Mouse (Mus musculus): Measurements from ENCODE around the gene Otoa.
A peak's percentile ranks its signal among the peaks of the same experiment; 100 is the strongest.

Gene Otoa

DNA sequence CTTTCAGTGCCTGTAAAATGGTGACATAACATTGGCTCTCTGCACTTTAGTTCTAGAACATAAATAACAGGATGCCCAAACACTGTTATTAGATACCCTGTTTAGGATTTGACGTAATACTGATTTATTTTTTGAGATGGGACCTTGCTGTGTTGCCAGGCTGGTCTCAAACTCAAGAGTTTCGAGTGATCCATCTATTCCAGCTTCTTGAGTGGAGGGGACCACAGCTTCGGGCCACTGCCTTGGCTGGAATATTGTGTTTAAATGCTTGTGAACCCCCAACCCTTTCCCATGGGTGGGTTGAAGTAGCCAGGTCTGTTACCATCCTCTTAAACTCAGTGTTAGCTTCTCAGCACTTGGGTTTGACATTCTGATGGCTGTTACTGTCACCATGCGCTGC is at the start of gene Otoa:
Otoa (plus strand) TSS at position 301 of the 400 bp plus-strand sequence.
- no peak for DNase-seq (ENCODE audit: low read depth)

DNA sequence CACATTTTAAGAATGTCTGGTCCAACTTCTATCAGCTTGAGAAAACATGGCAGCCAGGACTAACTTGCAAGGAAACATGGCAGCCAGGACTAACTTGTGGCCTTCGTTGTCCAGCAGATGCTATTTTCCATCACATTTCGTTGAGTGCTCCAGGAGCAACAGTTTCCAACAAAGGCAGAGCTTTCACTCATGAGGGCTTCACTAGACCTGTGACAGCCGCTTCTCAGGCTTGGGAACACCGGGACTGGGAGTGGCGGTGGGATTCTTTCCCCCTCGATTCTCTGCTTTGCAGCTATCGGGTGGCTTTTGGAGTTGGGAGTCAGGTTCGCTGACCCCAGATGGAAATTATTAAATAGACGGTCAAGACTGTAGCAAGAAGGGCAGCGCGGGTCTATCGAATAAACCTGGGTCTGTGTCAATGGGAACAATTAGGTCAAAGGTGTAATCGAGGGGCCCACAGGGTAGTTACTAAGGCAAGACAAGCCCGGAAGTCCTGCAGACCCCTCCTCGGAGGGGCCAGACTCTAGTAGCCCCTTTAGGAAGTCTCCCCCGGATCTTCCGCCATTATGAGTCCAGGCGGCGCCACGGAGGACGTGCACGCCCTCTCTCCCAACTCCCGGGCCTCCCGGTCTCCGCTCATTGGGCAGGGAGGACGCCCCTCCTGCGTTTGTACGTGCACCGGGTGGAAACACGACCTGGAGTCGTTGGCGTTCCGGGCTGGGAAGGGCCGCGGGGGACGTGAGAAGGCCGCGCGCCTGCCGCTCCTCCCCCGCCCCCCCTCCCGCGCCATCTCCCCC is 47.4 kb upstream of the Otoa start, which contains the start of gene Mettl9:
Mettl9 (plus strand) TSS at position 590 of the 797 bp plus-strand sequence.
- DNase-seq (ENCODE audit: low read depth), result peak; percentile 96

DNA sequence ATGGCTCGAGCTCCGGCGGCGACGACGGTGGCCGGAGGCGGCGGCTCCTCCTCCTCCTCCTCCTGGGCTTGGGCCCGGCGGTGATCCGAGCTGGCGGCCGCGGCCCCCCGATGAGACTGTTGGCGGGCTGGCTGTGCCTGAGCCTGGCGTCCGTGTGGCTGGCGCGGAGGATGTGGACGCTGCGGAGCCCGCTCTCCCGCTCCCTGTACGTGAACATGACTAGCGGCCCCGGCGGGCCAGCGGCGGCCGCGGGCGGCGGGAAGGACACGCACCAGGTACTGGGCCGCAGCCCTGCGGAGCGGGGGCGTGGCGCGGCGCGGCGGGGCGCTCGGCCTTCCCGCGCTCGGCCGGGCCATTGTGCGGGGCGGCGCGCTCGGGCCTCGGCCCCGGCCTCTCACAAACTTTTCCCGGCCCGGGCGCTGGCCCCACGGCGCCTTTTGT is 46.7 kb upstream of the Otoa start:
- no peak for DNase-seq (ENCODE audit: low read depth)

DNA sequence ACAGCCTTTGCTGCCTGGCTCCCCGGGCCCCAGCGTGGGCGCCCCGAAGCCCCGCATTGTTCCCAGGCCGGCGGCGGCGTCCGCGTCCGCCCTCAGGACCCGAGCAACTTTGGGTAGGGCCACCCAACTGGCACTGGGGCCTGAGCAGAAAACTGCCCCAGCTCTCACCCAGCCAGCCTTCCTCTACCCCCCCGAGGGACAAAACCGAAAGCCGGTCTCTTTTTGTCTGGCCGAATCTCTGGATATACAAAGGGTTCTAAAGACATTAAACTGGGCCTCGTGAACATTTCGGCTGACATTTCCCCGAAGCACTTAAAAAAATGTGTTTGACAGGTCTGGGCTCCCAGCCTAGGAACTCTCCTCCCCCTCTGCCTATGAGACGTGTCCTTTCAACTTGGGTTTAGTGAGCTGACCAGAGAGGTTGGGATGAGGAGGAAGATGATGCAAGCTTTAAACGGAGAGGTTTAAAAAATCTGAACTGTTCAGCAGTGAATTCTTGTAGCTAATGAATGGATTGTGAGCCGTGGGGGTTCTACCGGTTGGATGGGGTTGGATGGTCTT is 46.2 kb upstream of the Otoa start:
- no peak for DNase-seq (ENCODE audit: low read depth)

DNA sequence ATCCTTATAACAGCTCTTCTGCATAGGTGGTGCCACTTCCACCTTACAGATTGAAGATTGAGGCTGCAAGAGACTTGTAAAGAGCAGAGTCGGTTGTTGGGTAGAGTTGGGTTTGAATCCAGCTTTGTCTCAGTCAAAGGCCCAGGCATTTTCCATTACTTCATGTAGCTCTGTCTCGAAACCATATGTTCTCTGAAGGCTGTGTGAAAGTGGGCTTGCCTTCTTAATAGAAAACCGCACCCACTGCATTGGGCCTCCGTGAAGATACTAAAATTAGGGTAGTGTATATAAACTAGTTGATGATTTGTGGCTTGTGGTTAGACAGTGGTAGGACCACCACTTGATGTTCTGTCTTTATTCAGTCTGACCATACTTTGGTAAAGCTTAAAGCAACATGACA is 40.9 kb upstream of the Otoa start:
- DNase-seq (ENCODE audit: low read depth), result no peak

DNA sequence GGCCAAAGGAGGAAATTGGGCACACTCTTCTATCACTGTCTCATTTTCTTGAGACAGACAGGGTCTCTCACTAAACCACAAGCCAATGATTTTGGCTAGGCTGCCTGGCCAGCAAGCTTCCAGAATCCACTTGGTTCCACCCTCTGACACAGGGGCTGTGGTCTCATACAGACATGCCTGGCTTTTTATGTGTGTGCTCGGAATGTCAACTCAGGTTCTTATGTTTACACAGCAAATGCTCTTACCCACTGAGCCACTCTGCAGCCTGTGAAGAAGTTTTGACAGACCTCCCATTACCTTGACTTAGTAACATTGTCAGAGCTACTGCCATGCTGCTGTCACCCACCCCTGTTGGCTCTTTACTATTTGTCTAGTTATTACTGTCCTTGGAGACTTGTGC is 39.5 kb upstream of the Otoa start:
- no peak for DNase-seq (ENCODE audit: low read depth)

DNA sequence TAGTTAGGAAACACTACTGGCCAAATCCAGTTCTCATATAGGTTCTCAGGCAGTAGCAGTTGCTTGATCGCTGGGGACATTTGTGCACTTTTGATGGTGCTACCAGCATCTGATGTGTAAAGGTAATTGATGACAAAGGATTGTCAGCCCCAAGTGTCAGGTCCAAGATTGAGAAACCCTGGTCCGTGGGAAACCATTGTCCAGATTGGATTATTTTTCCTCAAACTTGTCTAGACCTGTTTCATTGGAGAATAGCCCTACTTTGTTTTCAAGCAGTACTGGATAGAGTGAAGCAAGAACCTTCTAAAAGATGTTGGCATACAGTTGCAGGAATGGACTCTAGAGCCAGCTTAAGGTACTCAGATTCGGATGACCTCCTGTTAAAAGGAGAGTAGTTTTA is 38.4 kb upstream of the Otoa start:
- DNase-seq (ENCODE audit: low read depth), result no peak

DNA sequence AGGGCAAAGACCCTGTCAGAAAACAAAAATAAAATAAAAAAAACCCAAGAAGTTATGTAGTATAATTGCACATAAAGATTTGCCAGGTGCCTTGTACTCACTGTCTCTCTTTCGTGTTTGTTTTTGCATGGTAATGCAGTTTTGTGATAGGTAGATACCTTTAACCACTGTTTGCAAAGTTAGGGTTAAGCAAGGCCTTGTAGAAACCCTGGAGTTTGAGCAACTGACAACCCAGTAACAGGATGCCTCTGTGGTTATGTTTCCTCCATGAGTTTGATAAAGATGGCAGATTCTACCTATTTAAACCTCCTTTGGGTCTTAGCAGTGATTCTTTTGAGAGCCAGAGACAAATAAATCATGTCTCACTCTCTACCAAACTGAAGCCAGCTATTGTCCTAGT is 37.9 kb upstream of the Otoa start:
- DNase-seq (ENCODE audit: low read depth), result no peak

DNA sequence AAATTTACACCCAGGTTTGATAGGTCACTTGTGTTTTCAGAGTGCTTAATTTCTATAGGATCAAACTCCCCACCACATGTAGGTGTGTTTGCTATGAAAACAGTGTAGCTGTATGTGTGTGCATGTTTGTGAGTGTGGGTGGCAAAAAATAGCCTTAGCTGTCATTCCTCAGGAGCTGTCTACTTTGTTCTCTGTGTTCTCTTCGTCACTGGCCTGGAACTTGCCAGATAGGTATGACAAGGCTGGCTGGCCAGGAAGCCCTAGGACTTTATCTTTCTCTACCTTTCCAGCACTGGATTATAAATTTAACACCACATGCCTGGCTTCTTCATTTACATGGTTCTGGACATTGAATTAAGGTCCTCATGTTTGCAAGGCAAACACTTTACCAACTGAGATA is 37.2 kb upstream of the Otoa start:
- DNase-seq (ENCODE audit: low read depth), result no peak

DNA sequence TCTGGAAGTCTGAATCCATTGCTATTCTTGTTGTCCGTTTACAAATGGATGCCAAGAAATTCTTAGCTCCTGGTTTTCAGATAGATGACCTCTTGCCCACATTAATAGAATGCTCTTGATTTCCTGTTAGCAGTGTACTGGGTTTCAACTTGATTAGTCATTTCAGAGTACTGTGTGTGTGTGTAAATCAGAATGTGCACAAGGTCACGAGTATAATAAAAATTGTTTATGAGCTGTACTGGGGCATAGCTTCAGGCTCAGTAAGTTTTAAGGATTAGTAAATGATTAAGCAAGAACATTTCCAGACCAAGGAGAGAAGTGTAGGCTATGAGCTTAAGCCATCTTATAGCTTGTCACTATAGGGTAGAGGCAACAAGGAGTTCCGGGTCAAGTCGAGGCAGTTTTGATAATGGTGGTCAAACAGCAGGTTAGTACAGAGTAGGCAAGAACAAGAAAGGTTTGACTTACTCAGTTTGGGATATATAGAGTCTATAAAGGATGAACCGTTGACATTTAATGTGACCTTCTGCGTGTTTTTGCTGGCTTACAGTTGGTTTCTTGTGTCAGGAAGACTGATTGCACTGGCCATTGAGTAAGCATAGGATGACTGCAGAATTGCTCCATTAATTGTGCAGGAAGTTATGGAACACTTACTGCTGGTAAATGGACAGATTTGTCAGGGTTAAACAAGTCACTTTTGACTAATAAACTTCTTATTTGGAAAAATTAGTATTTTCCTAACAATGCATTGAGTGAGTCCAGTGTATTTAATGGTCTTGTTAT is 35.6 kb upstream of the Otoa start:
- DNase-seq (ENCODE audit: low read depth), result no peak

DNA sequence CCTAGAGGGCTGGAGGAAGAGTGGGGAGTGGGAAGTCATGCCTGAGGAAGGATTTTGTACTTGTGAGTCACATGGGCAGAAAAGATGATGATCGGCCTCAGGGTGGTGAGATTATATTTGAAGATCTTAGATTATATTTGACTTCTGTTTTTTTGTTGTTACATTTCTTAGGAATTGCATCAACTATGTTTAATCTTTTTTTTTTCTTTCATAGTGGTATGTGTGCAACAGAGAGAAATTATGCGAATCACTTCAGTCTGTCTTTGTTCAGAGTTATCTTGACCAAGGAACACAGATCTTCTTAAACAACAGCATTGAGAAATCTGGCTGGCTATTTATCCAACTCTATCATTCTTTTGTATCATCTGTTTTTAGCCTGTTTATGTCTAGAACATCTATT is 33.8 kb upstream of the Otoa start:
- DNase-seq (ENCODE audit: low read depth), result no peak

DNA sequence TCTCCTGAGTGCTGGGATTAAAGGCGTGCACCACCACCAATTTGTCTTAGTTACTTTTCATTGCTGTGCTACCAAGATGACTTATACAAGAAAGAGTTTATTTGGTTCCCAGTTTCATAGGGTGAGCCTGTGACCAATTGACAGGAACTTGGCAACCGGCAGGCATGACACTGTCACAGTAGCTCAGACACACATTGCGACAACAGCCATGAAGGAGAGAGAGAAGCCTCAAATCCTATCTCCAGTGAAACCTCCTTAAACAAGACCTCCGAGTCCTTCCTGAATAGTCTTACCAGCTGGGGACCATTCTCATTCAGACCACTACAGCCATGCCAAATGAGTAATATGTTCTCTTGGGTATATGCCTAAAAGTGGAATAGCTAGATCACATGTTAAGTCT is 28.4 kb upstream of the Otoa start:
- no peak for DNase-seq (ENCODE audit: low read depth)

DNA sequence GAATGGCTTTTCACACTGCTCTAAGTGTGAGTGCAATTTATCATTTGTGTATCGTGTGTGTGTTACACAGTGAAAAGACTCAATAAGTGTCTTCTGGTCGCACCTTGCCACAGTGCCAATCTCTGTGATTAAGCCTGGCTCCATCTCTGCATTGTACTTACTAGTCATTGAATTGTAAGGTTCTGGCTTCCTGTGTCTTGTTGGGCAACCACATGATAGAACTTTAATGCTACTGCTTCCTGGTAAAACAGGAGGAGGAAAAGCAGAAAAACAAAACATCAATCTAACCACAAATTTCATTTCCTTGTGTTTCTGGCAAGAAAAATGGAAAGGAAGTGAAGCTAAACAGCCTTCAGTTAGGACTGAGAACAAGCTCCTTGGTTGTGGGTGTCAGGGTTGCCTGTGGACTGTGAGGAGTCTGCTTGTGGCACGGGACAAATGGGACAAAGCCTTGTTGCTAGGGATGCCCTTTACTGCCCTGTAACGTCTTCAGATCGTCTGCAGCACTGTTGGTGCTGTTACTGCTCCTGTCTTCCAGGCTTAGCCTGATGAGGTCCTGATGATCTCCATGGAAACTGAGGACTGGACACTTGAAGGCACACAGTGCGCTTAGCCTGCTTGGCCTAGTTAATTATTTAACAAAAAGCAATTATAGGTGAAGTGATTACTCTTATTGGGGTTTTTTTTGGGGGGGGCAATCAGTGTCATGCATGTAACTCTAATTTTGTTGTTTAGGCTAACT is 21.8 kb upstream of the Otoa start:
- DNase-seq (ENCODE audit: low read depth), result peak; percentile 21

DNA sequence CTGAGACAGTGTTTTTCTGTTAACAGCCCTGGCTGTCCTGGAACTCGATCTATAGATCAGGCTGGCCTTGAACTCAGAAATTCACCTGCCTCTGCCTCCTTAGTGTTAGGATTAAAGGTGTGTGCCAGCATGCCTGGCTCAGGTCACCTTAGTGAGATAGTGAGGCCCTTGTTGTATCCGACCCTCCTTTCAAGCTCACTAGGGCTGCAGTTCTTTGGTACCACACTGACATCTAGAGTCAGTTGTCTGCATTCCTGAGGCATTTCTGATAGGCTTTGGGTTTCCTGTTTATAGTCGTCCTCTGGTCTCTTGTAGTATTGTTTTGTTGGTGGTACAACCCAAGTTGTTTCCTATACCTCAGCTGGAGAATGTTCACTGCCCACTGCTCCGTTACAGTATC is 17.1 kb upstream of the Otoa start:
- peak; percentile 55 for DNase-seq (ENCODE audit: low read depth)

DNA sequence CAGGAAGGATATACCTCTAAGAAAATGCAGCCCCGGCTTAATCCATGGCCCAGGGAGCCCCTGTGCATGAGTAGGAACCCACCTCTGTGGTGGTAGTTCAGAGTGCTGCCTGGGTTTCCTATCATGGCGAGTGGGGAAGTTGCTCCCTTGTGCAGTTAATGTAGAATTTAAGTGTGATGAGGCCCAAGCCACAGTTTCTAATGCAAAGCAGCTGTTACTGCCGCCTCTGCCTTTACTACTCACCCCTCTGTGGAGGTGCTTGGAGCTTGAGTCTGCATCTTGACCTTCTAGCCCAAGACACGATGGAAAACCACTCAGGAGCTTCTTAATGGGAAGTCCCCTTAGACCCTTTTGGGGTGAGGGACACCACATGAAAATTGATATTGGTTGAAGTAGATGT is 10.2 kb upstream of the Otoa start:
- no peak for DNase-seq (ENCODE audit: low read depth)

DNA sequence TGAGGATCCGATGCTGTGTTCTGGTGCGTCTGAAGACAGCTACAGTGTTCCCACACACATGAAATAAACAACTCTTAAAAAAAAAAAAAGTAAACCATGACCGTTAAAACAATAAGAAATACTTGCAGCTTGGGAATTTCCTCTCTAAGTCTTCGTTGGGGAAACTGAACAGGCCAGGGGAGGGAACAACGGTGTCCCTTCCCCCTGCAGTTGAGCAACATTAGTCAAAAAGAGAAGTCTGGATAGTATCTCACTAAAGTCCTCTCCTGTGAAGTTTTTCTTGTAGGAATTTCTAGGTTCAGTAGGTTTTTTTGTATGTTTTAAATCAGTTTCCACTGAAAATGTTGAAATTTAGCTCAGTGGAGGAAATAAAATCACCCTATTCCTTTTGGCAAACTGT is 8.9 kb upstream of the Otoa start:
- no peak for DNase-seq (ENCODE audit: low read depth)

DNA sequence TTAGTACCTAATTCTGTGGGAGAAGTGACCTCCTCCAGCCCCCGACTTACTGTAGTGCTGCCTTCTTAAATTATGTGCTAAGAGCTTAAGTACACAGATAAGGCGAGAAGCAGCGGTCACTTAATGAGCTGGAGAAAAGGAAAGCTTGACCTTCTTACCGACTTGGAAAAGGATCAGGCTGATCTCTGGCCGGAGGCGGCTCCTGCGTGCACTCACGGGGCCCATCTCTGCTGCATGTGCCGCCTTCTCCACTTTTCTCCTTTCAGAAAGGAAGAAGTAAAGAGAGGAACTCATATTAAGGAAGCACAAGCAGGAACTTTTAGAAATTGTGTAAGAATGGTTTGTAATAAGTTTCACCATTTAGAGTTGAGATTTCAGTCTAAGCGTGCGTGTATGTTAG is 7.2 kb upstream of the Otoa start, which contains the start of gene Igsf6:
Igsf6 (minus strand) TSS at position 292 of the 400 bp plus-strand sequence.
- DNase-seq (ENCODE audit: low read depth), result no peak

DNA sequence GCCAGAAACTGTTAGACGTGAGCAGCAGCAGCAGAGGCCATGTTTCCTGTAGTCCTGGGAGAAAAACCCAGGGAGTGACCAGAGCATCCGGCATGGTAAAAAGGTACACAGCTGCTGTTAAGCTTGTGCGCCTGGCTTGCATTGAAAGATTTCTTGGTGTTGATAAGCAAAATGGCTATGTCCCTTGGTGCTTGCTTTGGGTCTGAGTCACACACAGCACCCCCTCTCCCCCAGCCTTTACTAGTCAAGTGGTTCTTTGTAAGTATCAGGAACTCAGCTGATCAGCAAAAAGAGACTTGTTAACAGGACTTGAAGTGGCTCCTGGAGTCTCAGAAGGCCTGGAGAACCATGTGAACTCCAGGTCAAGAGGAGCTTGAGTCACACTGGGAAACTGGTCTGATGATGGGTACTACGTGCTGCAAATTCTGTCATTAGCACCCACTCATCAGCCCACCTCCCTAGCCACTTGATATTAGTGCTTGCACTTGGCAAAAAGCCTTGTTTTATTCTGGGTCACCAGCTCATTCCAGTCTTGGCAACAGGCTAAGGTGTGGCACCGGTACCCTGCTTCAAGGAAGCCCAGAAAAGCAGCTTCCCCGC is 6.5 kb upstream of the Otoa start:
- no peak for DNase-seq (ENCODE audit: low read depth)

DNA sequence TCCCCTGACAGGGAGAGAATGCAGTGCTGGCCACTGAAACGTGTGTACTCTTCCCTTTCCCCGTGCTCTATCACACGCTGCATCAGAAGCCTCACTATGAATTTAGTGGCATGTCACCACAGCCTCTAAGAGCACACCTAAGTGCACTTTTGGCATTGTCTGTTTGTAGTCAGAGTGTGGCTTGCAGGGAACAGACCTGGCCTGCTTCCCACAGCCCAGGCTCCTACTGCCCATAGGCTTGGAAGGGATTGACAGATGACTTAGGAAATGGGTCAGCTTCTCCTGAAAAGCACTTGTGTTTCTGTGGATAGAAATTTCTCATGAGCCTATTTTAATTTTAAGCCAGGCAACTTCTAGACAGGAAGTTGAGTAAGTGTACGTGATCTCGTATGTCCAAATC is 6.0 kb upstream of the Otoa start:
- DNase-seq (ENCODE audit: low read depth), result no peak

DNA sequence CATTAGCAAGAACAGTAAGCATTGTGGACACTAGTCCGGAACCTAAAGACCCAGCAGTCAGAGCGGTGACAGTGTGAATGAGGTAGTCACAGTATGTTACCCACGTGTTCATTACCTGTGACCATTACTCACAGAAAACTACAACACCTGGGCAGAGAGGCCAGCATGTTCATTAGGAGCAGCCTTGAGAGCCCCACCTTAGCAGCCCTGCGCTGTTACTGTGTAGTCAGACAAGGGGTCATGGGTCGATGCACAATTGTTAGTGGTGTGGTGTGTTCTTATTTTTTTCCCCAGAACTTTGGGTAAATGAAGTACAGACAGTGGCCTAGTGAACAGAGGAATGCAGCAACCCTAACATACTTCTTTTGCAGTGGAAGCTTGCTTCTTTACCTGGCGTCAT is 4.1 kb upstream of the Otoa start:
- no peak for DNase-seq (ENCODE audit: low read depth)

DNA sequence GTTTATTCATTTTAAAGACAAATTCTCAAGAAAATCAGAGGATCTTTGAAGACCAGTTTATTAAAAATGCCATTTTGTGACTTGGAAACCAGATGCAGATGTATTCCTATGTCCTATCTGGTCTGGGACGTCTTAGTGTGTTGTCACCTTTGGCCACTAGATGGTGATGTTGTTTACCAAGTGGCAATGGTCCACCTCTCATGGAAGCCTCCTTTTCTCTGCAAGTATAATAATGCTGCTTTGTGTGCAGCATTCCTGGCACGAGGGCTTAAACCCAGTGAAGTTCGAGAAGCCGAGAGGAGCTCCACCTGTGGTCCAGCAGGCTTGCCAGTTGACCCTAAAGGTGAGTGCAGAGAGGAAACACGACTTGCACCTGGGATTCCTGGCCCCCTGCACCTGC is 3.6 kb upstream of the Otoa start:
- peak; percentile 55 for DNase-seq (ENCODE audit: low read depth)

DNA sequence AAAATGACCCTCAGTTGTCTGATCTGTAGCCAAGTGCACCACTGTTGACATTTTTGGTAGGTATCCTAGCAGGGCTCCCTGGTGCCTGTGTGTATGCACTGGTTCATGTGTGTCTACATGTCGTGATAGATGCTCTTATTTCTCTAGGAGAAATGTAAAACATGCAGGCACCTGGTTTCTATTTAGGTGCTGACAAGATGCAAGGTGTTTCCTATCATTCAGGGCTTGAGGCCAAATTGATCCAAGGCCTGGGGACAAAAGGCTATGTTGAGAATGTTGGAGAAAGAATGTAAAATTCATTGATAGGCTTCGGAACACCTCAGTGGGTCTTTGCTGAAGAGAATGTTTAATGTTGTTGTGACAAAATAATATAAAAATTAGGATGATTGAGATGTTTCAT is 366 bp downstream of the Otoa start:
- no peak for DNase-seq (ENCODE audit: low read depth)

Measured in induced T-regulatory cell, adult 2 months (primary cell).